Mouse (Mus musculus) kidney, adult 2 months (tissue): ENCODE results near the gene Gucy2c. TPM values are rescaled to one million over a fixed set of nuclear protein-coding genes. Genes with fewer than 3 reads are reported as not detected.
"Not testable (repeated sequence)": the region's sequence is repeated elsewhere in the genome, so short reads cannot be mapped to it uniquely, and the experiment has no call there.

Experiments
- DNase-seq: peaks from one replicate; pipeline ENCODE4 v3.0.0; 2021
- H3K27ac ChIP-seq: fragments of 200-500 bp; 2 replicates; pipeline ENCODE4 v1.5.1; 2012; ENCODE audit warnings: low read depth, low read length, control low read depth, inconsistent platforms; ENCODE audit not compliant: insufficient read depth
- H3K27me3 ChIP-seq: fragments of 200-500 bp; replicated peaks from 2 replicates; pipeline ENCODE4 v1.6.1; 2012; ENCODE audit warnings: mild to moderate bottlenecking, moderate library complexity, low read length, inconsistent platforms; ENCODE audit not compliant: control insufficient read depth, insufficient read depth
- H3K36me3 ChIP-seq: fragments of 200-500 bp; 2 replicates; pipeline ENCODE4 v1.6.1; 2012; ENCODE audit warnings: mild to moderate bottlenecking, moderate library complexity, low read length, inconsistent platforms; ENCODE audit not compliant: control insufficient read depth, insufficient read depth
- H3K4me1 ChIP-seq: fragments of 200-500 bp; 2 replicates; pipeline ENCODE4 v1.6.1; 2011; ENCODE audit warnings: low read length; ENCODE audit not compliant: control insufficient read depth, insufficient read depth
- H3K4me3 ChIP-seq: fragments of 200-500 bp; 2 replicates; pipeline ENCODE4 v1.5.1; 2011; ENCODE audit warnings: mild to moderate bottlenecking, low read depth, low read length, control low read depth; ENCODE audit not compliant: insufficient read depth
- CTCF ChIP-seq: fragments of 200-500 bp; conservative IDR thresholded peaks from 2 replicates; pipeline ENCODE4 v1.5.1; 2011; ENCODE audit warnings: low read depth, mild to moderate bottlenecking, control low read depth, low read length, moderate library complexity, mixed read lengths; ENCODE audit not compliant: insufficient read depth, insufficient read length
- POLR2A ChIP-seq: fragments of 200-500 bp; IDR thresholded peaks from one replicate; pipeline ENCODE4 v1.6.1; 2011; ENCODE audit warnings: low read depth, low read length, control low read depth
- WGBS: fragments of 180-500 bp; shearing (Covaris S2); methylation state at CpG from one replicate; pipeline ENCODE4 v1.1.7; 2018; 5-methylcytosine and 5-hydroxymethylcytosine counted together
- polyA plus RNA-seq: library from polyadenylated mRNA; depleted of rRNA; stranded (reverse); fragments of >200 nt; gene quantifications from 2 replicates; pipeline ENCODE4 v1.2.3, GENCODE M21; 2012

The Gucy2c gene
- polyA plus RNA-seq, 1 experiment = 0.02 TPM

DNA sequence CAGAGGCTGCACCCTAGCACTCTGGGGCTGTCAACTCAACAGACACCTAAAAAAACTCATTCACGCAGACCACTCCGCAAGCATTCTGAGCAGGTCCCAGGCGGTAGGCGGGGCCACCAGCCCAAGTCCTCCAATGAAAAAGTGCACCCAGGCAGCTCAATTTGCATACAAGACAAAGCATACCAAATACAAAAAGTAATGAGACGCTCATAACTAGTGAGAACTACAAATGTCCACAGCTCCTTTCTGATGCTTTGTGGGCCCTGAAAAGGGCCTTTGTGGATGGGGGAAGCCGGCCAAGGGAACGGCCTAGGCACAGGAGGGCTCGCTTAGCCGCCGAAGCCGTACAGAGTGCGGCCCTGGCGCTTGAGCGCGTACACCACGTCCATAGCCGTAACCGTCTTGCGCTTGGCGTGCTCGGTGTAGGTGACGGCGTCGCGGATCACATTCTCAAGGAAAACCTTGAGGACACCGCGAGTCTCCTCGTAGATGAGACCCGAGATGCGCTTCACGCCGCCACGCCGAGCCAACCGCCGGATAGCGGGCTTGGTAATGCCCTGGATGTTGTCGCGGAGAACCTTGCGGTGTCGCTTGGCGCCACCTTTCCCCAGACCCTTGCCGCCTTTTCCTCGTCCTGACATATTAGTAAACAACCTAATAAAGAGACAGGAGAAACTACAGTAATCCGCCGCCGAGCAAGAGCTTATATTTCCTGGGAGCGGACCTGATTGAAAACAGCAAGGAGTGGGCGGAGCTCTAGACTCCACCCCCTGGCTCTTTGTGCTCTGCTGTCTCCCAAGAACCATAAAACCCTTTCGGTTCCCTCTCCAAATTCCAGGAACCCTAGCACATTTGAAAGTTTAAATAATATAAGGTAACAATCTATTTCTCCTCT, 22.4 kb upstream of the Gucy2c start, which contains the start of gene Hist4h4:
Hist4h4 (minus strand) TSS at position 677 of the 895 bp plus-strand sequence.
- DNase-seq = peak; percentile 97
- TF ChIP-seq POLR2A (peak; percentile 93), CTCF (no peak)
- under 1% methylated on average over 50 of the region's 50 CpGs for WGBS
- H3K27ac ChIP-seq = peak within 1 kb of the TSS; percentile 99
- peaks cover 5% of the 10 kb centered on the region; the same call in 1 of the 2 replicates for H3K4me1 ChIP-seq
- peak within 1 kb of the TSS; percentile 69 for H3K4me3 ChIP-seq
- H3K36me3 ChIP-seq = no peaks in the 10 kb centered on the region
- no peaks in the 10 kb centered on the region for H3K27me3 ChIP-seq

DNA sequence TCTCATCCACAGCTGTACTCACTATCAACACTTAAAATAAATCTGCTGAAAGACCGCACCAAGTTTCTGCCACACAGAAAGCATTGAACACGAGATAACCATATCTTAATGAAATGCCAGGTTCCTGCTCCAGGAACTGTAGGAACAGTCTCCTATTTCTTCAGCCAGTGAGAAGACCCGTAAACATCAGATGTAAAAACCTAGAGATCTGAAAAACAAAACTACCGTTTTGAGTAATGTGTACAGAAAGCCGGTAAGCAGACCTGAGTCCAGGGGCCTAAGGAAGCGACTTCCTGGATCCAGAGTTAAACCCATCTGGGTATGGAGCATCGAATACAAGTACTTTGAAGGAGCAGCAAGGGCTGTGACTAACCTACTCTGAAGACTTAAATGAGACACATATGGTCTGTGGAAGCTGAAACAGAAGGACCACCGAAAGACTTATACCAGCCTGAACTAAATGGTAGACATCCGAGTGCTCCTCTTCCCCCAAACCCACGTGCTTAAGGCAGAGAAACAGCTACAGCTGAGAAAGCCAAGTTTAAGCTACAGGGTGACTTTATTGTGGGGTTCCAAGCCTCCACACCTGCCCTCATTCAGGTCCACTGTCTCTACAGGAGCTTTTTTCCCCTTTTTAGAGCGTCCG, 21.7 kb upstream of the Gucy2c start:
- no peak for TF ChIP-seq CTCF
- TF ChIP-seq POLR2A = no peak
- Histone ChIP-seq H3K27ac (peak overlapping the region; percentile 99), H3K36me3 (no peaks in the 10 kb centered on the region), H3K27me3 (no peaks in the 10 kb centered on the region), H3K4me1 (peaks cover 5% of the 10 kb centered on the region; the same call in 1 of the 2 replicates), H3K4me3 (peak overlapping the region; percentile 69)
- WGBS = 17% methylated on average over 12 of the region's 12 CpGs
- no peak for DNase-seq

GRCm38 (mm10) chr6:136801274-136801673, 19.7 kb upstream of the Gucy2c start:
- no peak overlapping the region for H3K4me3 ChIP-seq
- no peak for DNase-seq
- H3K27me3 ChIP-seq = no peaks in the 10 kb centered on the region
- peaks cover 5% of the 10 kb centered on the region; the same call in 1 of the 2 replicates for H3K4me1 ChIP-seq
- H3K36me3 ChIP-seq = no peaks in the 10 kb centered on the region
- 85% methylated on average over 6 of the region's 6 CpGs for WGBS
- TF ChIP-seq POLR2A (no peak), CTCF (no peak)
- H3K27ac ChIP-seq = no peak overlapping the region

DNA sequence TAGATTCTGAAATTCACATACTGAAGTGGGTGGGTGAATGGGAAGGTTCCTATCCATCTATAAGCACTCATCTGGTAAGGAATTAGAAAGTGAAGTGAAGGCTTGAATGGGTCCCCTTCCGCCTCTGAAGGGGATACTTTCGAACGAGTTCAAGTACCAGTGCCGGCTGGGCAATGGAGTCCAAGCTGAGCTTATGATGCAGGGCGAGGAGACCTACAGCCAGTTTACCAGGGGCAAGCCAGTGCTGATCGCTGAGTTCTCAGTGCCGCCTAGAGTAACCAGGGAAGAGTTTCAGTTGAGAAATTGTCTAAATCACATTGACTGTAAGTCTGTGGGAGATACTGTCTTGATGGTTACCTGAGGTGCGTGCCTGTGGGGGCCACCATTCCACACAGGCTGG, 19.1 kb upstream of the Gucy2c start:
- TF ChIP-seq CTCF (no peak), POLR2A (no peak)
- no peaks in the 10 kb centered on the region for H3K27me3 ChIP-seq
- peaks cover 5% of the 10 kb centered on the region; the same call in 1 of the 2 replicates for H3K4me1 ChIP-seq
- no peaks in the 10 kb centered on the region for H3K36me3 ChIP-seq
- H3K27ac ChIP-seq = no peak overlapping the region
- WGBS = 90% methylated on average over 8 of the region's 8 CpGs
- no peak for DNase-seq
- H3K4me3 ChIP-seq = no peak overlapping the region

DNA sequence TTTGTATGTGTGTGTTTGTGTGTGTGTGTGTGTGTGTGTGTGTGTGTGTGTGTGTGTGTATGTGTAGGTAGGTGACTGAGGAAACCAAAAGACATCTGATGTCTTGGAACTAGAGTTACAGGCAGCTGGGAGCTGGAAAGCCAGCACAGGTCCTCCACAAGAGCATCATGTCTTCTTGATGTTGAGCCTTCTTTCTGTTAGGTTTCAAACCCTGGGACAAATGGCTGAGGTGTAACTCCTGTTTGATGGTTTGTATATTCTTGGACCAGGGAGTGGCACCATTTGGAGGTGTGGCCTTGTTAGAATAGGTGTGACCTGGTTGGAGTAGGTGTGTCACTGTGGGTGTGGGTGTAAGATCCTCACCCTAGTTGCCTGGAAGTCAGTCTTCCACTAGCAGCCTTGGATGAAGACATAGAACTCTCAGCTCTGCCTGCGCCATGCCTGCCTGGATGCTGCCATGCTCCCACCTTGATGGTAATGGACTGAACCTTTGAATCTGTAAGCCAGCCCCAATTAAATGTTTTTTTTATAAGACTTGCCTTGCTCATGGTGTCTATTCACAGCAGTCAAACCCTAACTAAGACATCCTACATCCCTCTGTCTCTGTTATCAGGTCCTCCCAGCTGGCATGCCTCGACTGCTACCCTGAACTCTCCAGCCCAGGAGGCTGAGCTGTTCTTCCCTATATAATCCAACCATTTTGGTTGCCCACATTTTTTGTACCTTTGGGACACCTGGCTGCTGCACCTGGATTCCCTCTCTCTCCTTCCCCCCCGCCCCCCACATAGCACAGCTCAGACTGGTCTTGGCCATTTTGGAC, 16.5 kb upstream of the Gucy2c start:
- not testable (repeated sequence) for H3K27me3 ChIP-seq, H3K27ac ChIP-seq, H3K36me3 ChIP-seq, DNase-seq, H3K4me3 ChIP-seq, H3K4me1 ChIP-seq
- 94% methylated on average over 3 of the region's 3 CpGs for WGBS

DNA sequence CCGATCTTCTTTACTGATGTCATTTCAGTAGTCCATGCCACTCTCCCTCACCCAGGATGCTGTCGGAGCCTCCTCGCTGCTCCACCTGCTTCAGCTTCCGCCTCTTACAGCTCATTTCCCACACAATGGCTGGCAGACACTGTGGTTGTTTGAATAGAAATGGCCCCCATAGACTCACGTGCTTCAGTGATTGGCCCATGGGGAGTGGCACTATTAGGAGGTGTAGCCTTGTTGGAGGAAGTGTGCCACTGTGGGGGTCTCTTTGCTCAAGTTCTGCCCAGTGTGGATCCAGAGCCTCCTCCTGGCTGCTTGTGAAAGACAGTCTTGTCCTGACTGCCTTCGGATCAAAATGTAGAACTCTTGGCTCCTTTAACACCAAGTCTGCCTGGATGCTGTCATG, 14.3 kb upstream of the Gucy2c start:
- H3K4me3 ChIP-seq = no peak overlapping the region
- no peak for TF ChIP-seq POLR2A
- no peak for TF ChIP-seq CTCF
- H3K27ac ChIP-seq = no peak overlapping the region
- WGBS = 61% methylated on average over 6 of the region's 6 CpGs
- H3K27me3 ChIP-seq = no peaks in the 10 kb centered on the region
- no peaks in the 10 kb centered on the region for H3K4me1 ChIP-seq
- DNase-seq = no peak
- H3K36me3 ChIP-seq = no peaks in the 10 kb centered on the region
